Mouse (Mus musculus): ENCODE results near the gene Ppp1r12a. TPM values are rescaled to one million over a fixed set of nuclear protein-coding genes. Genes with fewer than 3 reads are reported as not detected.

Ppp1r12a gene
- polyA plus RNA-seq, 1 experiment from 2014 or later, result 108 TPM

- no peaks in the 10 kb centered on the region for H3K27me3 ChIP-seq (replicated peaks)
- WGBS, result 76% methylated on average over 3 of the region's 3 CpGs
- H3K27ac ChIP-seq, result no peak overlapping the region
- H3K36me3 ChIP-seq, result no peaks in the 10 kb centered on the region
- no peaks in the 10 kb centered on the region for H3K9me3 ChIP-seq
- H3K4me1 ChIP-seq, result no peaks in the 10 kb centered on the region
- H3K9ac ChIP-seq, result no peak overlapping the region
- ATAC-seq (ENCODE audit: insufficient read depth, low FRiP score, low read depth), result no peak
- no peak overlapping the region for H3K4me2 ChIP-seq
- no peak overlapping the region for H3K4me3 ChIP-seq (replicated peaks)
These were observed 22.2 kb upstream of the Ppp1r12a start for GRCm38 (mm10) chr10:108139788-108140187.

DNA sequence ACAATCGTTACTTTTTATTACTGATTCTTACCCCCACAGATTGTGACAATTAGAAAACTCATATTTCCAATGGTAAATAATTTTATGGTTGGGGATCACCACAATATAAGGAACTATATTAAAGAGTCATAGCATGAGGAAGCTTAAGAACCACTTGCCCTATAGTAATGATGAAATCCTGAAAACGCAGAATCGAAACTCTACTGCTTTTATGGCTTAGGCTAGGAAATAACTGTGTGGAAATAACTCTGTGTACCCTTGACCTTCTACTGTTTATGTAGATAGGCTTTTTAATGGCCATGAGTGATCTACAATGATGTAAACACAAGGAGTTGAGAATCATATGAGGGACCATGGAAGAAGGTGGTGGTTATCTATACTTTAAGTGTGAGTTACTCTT, 21.3 kb upstream of the Ppp1r12a start:
- Histone ChIP-seq H3K27ac (no peak overlapping the region), H3K27me3 (replicated peaks) (no peaks in the 10 kb centered on the region), H3K4me2 (no peak overlapping the region), H3K4me3 (replicated peaks) (no peak overlapping the region), H3K4me1 (no peaks in the 10 kb centered on the region), H3K36me3 (no peaks in the 10 kb centered on the region), H3K9ac (no peak overlapping the region), H3K9me3 (no peaks in the 10 kb centered on the region)
- 85% methylated on average over 3 of the region's 3 CpGs for WGBS
- ATAC-seq (ENCODE audit: insufficient read depth, low FRiP score, low read depth), result no peak

GRCm38 (mm10) chr10:108143991-108144525, 17.9 kb upstream of the Ppp1r12a start:
- Histone ChIP-seq H3K4me2 (no peak overlapping the region), H3K4me1 (no peaks in the 10 kb centered on the region), H3K9ac (no peak overlapping the region), H3K9me3 (no peaks in the 10 kb centered on the region), H3K27ac (no peak overlapping the region), H3K36me3 (no peaks in the 10 kb centered on the region), H3K4me3 (replicated peaks) (no peak overlapping the region), H3K27me3 (replicated peaks) (no peaks in the 10 kb centered on the region)
- ATAC-seq (ENCODE audit: insufficient read depth, low FRiP score, low read depth), result no peak
- 82% methylated on average over 4 of the region's 4 CpGs for WGBS

- no peak for ATAC-seq (ENCODE audit: insufficient read depth, low FRiP score, low read depth)
- Histone ChIP-seq H3K9me3 (no peaks in the 10 kb centered on the region), H3K4me2 (no peak overlapping the region), H3K27me3 (replicated peaks) (no peaks in the 10 kb centered on the region), H3K4me1 (no peaks in the 10 kb centered on the region), H3K27ac (no peak overlapping the region), H3K4me3 (replicated peaks) (no peak overlapping the region), H3K9ac (no peak overlapping the region), H3K36me3 (no peaks in the 10 kb centered on the region)
- 89% methylated on average over 9 of the region's 9 CpGs for WGBS
These were observed 16.3 kb upstream of the Ppp1r12a start for GRCm38 (mm10) chr10:108145701-108146100.

DNA sequence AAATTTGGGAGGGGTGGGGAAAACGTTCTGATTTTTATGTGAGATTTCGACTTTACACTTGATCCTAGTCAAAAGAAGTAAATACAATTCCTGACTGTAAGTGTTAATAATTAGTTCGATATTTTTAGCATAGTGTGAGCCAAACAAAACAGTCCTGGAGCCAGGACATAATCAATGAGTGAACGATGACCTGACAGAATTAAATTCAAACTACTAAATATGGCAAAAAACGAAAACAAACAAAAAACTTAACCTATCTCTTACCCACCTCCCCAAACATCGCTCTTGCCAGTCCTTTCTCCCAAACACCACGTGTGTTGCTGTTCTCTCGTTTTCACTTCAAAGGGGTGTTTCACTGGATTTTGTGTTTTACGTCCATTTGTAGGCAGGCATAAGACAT, 15.0 kb upstream of the Ppp1r12a start:
- H3K4me2 ChIP-seq, result no peak overlapping the region
- no peak for ATAC-seq (ENCODE audit: insufficient read depth, low FRiP score, low read depth)
- H3K4me1 ChIP-seq, result no peaks in the 10 kb centered on the region
- H3K36me3 ChIP-seq, result no peaks in the 10 kb centered on the region
- H3K4me3 ChIP-seq (replicated peaks), result no peak overlapping the region
- H3K27ac ChIP-seq, result no peak overlapping the region
- whole genome bisulfite sequencing, result 68% methylated on average over 9 of the region's 9 CpGs
- H3K9ac ChIP-seq, result no peak overlapping the region
- H3K27me3 ChIP-seq (replicated peaks), result no peaks in the 10 kb centered on the region
- H3K9me3 ChIP-seq, result no peaks in the 10 kb centered on the region

- no peaks in the 10 kb centered on the region for H3K27me3 ChIP-seq (replicated peaks)
- no peaks in the 10 kb centered on the region for H3K9me3 ChIP-seq
- H3K27ac ChIP-seq, result no peak overlapping the region
- H3K36me3 ChIP-seq, result no peaks in the 10 kb centered on the region
- ATAC-seq (ENCODE audit: insufficient read depth, low FRiP score, low read depth), result no peak
- no peak overlapping the region for H3K4me3 ChIP-seq (replicated peaks)
- H3K4me1 ChIP-seq, result peaks cover 7% of the 10 kb centered on the region; the same call in 1 of the 2 replicates
- no peak overlapping the region for H3K4me2 ChIP-seq
- WGBS, result 81% methylated on average over 3 of the region's 3 CpGs
- H3K9ac ChIP-seq, result no peak overlapping the region
These were observed 8.7 kb upstream of the Ppp1r12a start for GRCm38 (mm10) chr10:108153301-108153700.

GRCm38 (mm10) chr10:108155042-108155686, 6.8 kb upstream of the Ppp1r12a start:
- ATAC-seq (ENCODE audit: insufficient read depth, low FRiP score, low read depth), result no peak
- Histone ChIP-seq H3K9me3 (no peaks in the 10 kb centered on the region), H3K4me3 (replicated peaks) (no peak overlapping the region), H3K27me3 (replicated peaks) (no peaks in the 10 kb centered on the region), H3K36me3 (no peaks in the 10 kb centered on the region), H3K27ac (peak overlapping the region; percentile 61), H3K4me1 (peaks cover 7% of the 10 kb centered on the region; the same call in 1 of the 2 replicates), H3K9ac (no peak overlapping the region), H3K4me2 (peak overlapping the region; percentile 13; the same call in 1 of the 2 replicates)
- WGBS, result 55% methylated on average over 21 of the region's 21 CpGs

- Histone ChIP-seq H3K4me1 (peaks cover 7% of the 10 kb centered on the region; the same call in 1 of the 2 replicates), H3K36me3 (no peaks in the 10 kb centered on the region), H3K4me3 (replicated peaks) (no peak overlapping the region), H3K9ac (no peak overlapping the region), H3K27me3 (replicated peaks) (no peaks in the 10 kb centered on the region), H3K9me3 (no peaks in the 10 kb centered on the region), H3K4me2 (no peak overlapping the region), H3K27ac (peak overlapping the region; percentile 61; the same call in 1 of the 2 replicates)
- ATAC-seq (ENCODE audit: insufficient read depth, low FRiP score, low read depth), result no peak
- 57% methylated on average over 7 of the region's 7 CpGs for WGBS
These were observed 6.3 kb upstream of the Ppp1r12a start for GRCm38 (mm10) chr10:108155687-108156067.

DNA sequence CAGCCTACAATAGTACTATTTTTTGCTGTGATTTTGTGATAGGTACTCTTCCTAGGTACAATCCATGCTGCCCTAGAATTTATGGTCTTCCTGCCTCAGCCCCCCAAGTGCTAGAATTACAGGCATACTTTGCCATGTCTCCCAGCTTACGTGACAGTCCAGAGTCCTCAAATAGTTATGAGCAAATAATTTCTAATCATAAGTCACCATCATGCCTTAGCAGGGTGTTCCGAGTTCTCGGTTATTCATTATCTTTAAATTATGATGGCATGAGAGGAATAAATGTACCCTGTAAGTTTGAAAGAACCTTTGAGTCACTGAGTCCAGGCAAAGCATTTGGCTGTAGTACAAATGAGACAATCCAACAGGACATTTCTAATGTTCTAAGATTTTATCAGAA, 5.9 kb upstream of the Ppp1r12a start:
- Histone ChIP-seq H3K27me3 (replicated peaks) (no peaks in the 10 kb centered on the region), H3K4me2 (no peak overlapping the region), H3K36me3 (no peaks in the 10 kb centered on the region), H3K27ac (no peak overlapping the region), H3K9ac (no peak overlapping the region), H3K4me3 (replicated peaks) (no peak overlapping the region), H3K4me1 (peaks cover 7% of the 10 kb centered on the region; the same call in 1 of the 2 replicates), H3K9me3 (no peaks in the 10 kb centered on the region)
- WGBS, result 70% methylated on average over 3 of the region's 3 CpGs
- no peak for ATAC-seq (ENCODE audit: insufficient read depth, low FRiP score, low read depth)

DNA sequence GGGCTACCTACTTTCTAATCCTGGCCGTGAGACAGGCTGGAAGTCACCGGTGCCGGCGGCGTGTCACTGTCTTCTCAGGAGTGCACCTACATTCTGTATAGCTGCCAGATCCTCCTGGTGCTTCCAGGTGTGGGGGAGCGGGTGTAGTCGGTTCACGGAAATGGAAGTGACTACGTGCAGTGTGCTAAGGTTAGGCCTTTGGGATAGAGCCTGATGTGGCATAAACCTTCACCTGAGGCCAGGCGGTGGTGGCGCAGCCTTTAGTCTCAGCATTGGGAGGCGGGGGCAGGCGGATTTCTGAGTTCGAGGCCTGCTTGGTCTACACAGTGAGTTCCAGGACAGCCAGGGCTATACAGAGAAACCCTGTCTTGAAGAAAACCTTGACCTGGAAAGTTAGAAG, 3.0 kb upstream of the Ppp1r12a start:
- no peaks in the 10 kb centered on the region for H3K27me3 ChIP-seq (replicated peaks)
- no peak for ATAC-seq (ENCODE audit: insufficient read depth, low FRiP score, low read depth)
- H3K9ac ChIP-seq, result no peak overlapping the region
- H3K36me3 ChIP-seq, result no peaks in the 10 kb centered on the region
- no peak overlapping the region for H3K4me3 ChIP-seq (replicated peaks)
- peaks cover 7% of the 10 kb centered on the region; the same call in 1 of the 2 replicates for H3K4me1 ChIP-seq
- no peaks in the 10 kb centered on the region for H3K9me3 ChIP-seq
- H3K4me2 ChIP-seq, result no peak overlapping the region
- no peak overlapping the region for H3K27ac ChIP-seq
- WGBS, result 87% methylated on average over 14 of the region's 14 CpGs

- Histone ChIP-seq H3K9me3 (no peaks in the 10 kb centered on the region), H3K4me2 (peak overlapping the region; percentile 55), H3K36me3 (no peaks in the 10 kb centered on the region), H3K4me3 (replicated peaks) (peak overlapping the region; percentile 99), H3K27ac (peak overlapping the region; percentile 99), H3K27me3 (replicated peaks) (no peaks in the 10 kb centered on the region), H3K9ac (peak overlapping the region; percentile 96), H3K4me1 (peaks cover 10% of the 10 kb centered on the region; the same call in 1 of the 2 replicates)
- peak; percentile 8; the same call in 1 of the 2 replicates for ATAC-seq (ENCODE audit: insufficient read depth, low FRiP score, low read depth)
- under 1% methylated on average over 68 of the region's 79 CpGs for WGBS
These were observed 466 bp downstream of the Ppp1r12a start for GRCm38 (mm10) chr10:108162297-108163020.

DNA sequence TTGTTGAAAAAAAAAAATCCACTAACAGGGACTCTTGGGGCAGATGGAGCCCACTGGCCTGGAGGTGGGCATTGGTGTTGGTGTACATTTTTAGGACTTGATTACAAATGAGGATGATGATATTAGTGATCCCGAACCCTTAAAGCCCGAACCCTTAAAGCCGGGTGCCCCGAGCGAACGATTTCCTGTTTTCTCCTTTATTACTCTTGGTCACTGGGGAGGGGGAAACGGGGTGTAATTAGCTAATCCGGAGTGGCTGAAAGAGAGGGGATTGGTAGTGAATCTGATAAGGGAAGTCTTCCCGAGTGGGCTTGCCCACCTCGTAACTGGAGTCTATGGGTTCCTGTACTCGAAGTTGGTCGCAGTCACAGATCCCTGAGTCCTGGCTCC, 1.0 kb downstream of the Ppp1r12a start:
- Histone ChIP-seq H3K36me3 (no peaks in the 10 kb centered on the region), H3K4me1 (peaks cover 12% of the 10 kb centered on the region; the same call in 1 of the 2 replicates), H3K4me3 (replicated peaks) (peak overlapping the region; percentile 99), H3K4me2 (peak overlapping the region; percentile 55), H3K9ac (peak overlapping the region; percentile 96), H3K9me3 (no peaks in the 10 kb centered on the region), H3K27ac (peak overlapping the region; percentile 99), H3K27me3 (replicated peaks) (no peaks in the 10 kb centered on the region)
- WGBS, result under 1% methylated on average over 12 of the region's 12 CpGs
- no peak for ATAC-seq (ENCODE audit: insufficient read depth, low FRiP score, low read depth)
